Mouse (Mus musculus) kidney, postnatal 0 days (tissue): ENCODE measurements around the gene Atp1a1. TPM values are rescaled to one million over a fixed set of nuclear protein-coding genes. Genes with fewer than 3 reads are reported as not detected.

ENCODE experiments used
- ATAC-seq: fragments of 200-750 bp; cut with Nextera tagmentation; replicated peaks from 2 replicates; pipeline ENCODE4 v1.8.0; 2017; ENCODE audit warnings: low read depth, moderate number of reproducible peaks, moderate TSS enrichment, moderate library complexity; ENCODE audit not compliant: low FRiP score
- DNase-seq: peaks from one replicate; pipeline ENCODE4 v3.0.0-alpha.2; 2016; ENCODE audit warnings: low spot score
- H3K27ac ChIP-seq: fragments of 300-500 bp; sonication (generic); 2 replicates; pipeline ENCODE4 v1.5.1; 2014; ENCODE audit warnings: mild to moderate bottlenecking
- H3K27me3 ChIP-seq: fragments of 300-500 bp; sonication (generic); 2 replicates; pipeline ENCODE4 v1.6.1; 2014; ENCODE audit warnings: low read length, mixed read lengths; ENCODE audit not compliant: insufficient read depth
- H3K36me3 ChIP-seq: fragments of 300-500 bp; sonication (generic); 2 replicates; pipeline ENCODE4 v1.6.1; 2014; ENCODE audit warnings: low read length, mixed read lengths; ENCODE audit not compliant: insufficient read depth
- H3K4me1 ChIP-seq: fragments of 300-500 bp; sonication (generic); replicated peaks from 2 replicates; pipeline ENCODE4 v1.6.1; 2014; ENCODE audit warnings: antibody characterized with exemption, low read length, mixed read lengths; ENCODE audit not compliant: insufficient read depth
- H3K4me2 ChIP-seq: fragments of 300-500 bp; sonication (generic); 2 replicates; pipeline ENCODE4 v1.6.1; 2014; ENCODE audit warnings: mild to moderate bottlenecking, low read length, moderate library complexity, mixed read lengths
- H3K4me3 ChIP-seq: fragments of 300-500 bp; sonication (generic); replicated peaks from 2 replicates; pipeline ENCODE4 v1.5.1; 2014; ENCODE audit warnings: low read depth, low read length
- H3K9ac ChIP-seq: fragments of 300-500 bp; sonication (generic); 2 replicates; pipeline ENCODE4 v1.6.1; 2014; ENCODE audit warnings: low read depth, low read length
- H3K9me3 ChIP-seq: fragments of 300-500 bp; sonication (generic); replicated peaks from 2 replicates; pipeline ENCODE4 v1.6.1; 2016; ENCODE audit warnings: low read length, inconsistent platforms, mixed read lengths
- CTCF ChIP-seq: IDR thresholded peaks from 2 replicates; pipeline ENCODE4 v1.5.1; 2016; ENCODE audit warnings: antibody characterized with exemption, low read depth, mild to moderate bottlenecking, moderate library complexity
- WGBS: fragments of 180-500 bp; shearing (Covaris S2); extraction: QIAGEN DNeasy Blood & Tissue Kit; methylation state at CpG from one replicate; pipeline ENCODE4 v1.1.7; 2014; 5-methylcytosine and 5-hydroxymethylcytosine counted together
- polyA plus RNA-seq: library from polyadenylated mRNA; unstranded; fragments of >200 nt; fragmentation: Nextera tagmentation; extraction: Ambion mirVana; gene quantifications from 2 replicates; pipeline ENCODE4 v1.2.1, GENCODE M21; 2015

Gene Atp1a1
- polyA plus RNA-seq, 1 experiment from 2014 or later: 809 TPM

GRCm38 (mm10) chr3:101556712-101557111 is 47.8 kb downstream of the Atp1a1 start:
- DNase-seq (no peak), ATAC-seq (no peak)
- 90% methylated on average over 2 of the region's 2 CpGs for WGBS
- TF ChIP-seq CTCF: no peak
- no peaks in the 10 kb centered on the region for H3K36me3 ChIP-seq
- no peaks in the 10 kb centered on the region for H3K9me3 ChIP-seq
- no peak overlapping the region for H3K27ac ChIP-seq
- no peak overlapping the region for H3K4me2 ChIP-seq
- H3K27me3 ChIP-seq: no peaks in the 10 kb centered on the region
- H3K4me3 ChIP-seq: no peak overlapping the region
- no peaks in the 10 kb centered on the region for H3K4me1 ChIP-seq
- no peak overlapping the region for H3K9ac ChIP-seq

DNA sequence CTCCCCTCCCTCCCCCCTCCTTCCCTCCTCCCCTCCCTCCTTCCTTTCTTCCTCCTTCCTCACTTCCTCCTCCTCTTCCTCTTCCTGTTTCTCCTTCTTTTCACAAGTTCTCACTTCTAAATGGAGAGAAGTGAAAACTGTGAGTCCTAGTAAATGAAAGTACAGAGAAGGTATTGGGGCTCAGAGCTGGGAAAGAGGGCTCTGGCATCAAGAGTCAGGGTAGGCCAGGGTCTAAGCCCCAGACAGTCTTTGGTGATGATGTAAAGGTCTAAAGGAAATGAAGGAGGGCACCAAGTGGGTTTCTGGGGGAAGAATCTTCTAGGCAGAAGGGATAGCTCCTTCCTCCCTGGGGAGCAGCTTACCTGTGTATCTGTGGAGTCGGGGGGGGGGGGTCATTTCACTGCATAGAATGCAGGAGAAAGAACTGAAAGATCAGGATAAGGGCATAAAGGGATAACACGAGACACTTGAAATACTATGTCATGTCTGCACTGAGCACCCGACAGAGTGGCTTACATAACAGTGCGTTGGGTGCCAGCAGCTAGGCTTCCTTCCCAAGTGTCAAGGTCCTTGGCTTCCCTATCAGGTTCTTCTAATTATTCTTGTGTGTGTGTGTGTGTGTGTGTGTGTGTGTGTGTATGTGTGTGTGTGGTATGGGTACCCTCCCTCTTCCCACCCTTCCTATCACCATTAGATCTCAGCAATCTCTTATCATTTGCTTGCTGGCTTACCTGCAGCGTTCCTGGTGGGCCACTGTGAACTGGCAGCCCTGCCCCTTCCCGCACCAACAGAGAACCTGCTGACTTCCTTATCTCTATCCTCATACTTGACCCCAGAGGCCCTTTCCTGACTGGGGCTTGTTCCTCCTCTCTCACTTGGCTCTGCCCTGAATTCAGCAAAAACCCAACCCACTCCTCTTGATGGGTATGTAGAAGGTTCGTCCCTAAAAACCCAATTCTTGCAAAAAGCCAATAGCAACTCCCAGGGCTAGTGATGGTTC is 51.6 kb downstream of the Atp1a1 start:
- no peak overlapping the region for H3K9ac ChIP-seq
- ATAC-seq: no peak
- no peak for DNase-seq
- no peaks in the 10 kb centered on the region for H3K9me3 ChIP-seq
- no peak overlapping the region for H3K27ac ChIP-seq
- H3K4me1 ChIP-seq: no peaks in the 10 kb centered on the region
- 75% methylated on average over 7 of the region's 7 CpGs for WGBS
- H3K4me3 ChIP-seq: no peak overlapping the region
- TF ChIP-seq CTCF: no peak
- no peak overlapping the region for H3K4me2 ChIP-seq
- no peaks in the 10 kb centered on the region for H3K36me3 ChIP-seq
- no peaks in the 10 kb centered on the region for H3K27me3 ChIP-seq

DNA sequence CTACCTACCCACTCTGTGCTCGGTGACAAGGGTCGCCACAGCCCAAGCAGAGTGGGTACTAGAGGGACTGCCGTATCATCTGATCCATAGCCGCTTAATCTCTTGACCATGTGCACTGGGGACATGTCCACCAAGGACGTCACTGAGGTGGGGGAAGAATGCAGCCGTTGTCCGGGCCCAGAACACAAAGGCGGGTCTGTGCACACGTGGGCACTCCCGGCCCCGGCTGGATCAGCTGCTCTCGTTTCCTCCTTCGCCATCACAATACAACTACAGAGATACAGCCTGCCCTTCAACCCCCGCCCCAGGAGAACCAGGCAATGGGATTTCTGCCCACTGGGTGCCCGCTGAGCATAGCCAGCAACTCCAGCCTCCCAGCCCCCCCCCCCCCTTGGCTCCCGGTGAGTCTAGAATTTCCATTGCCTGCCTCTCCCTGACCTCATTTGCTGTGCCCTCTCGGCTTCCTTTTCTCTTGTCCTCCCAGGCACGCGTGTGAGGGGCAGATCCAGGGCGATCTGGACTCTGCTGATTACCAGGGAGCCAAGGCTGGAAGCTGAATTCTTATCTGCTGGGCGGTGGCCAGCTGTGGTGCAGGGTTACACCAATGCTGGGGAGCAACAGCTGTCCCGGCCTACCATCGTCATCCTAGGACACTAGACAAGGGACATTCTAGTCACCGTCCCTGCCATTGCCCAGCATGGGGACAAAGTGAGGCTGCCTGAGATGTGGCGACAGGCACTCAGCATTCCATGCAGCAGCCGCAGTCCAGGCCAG is 52.8 kb downstream of the Atp1a1 start:
- DNase-seq: peak; percentile 59
- Histone ChIP-seq H3K9me3 (no peaks in the 10 kb centered on the region), H3K27ac (0 out of 2 replicates have a peak overlapping the region, but pooled peaks have one; percentile 8), H3K9ac (no peak overlapping the region), H3K36me3 (no peaks in the 10 kb centered on the region), H3K27me3 (no peaks in the 10 kb centered on the region), H3K4me3 (no peak overlapping the region), H3K4me2 (no peak overlapping the region), H3K4me1 (no peaks in the 10 kb centered on the region)
- WGBS: 54% methylated on average over 26 of the region's 26 CpGs
- no peak for TF ChIP-seq CTCF
- peak; percentile 61; the same call in 1 of the 2 replicates for ATAC-seq

GRCm38 (mm10) chr3:101549749-101550148 is 54.7 kb downstream of the Atp1a1 start:
- no peak for DNase-seq
- H3K36me3 ChIP-seq: no peaks in the 10 kb centered on the region
- no peak for TF ChIP-seq CTCF
- no peak overlapping the region for H3K9ac ChIP-seq
- H3K27me3 ChIP-seq: no peaks in the 10 kb centered on the region
- 89% methylated on average over 5 of the region's 5 CpGs for WGBS
- no peaks in the 10 kb centered on the region for H3K9me3 ChIP-seq
- no peak overlapping the region for H3K27ac ChIP-seq
- no peak for ATAC-seq
- H3K4me1 ChIP-seq: no peaks in the 10 kb centered on the region
- no peak overlapping the region for H3K4me2 ChIP-seq
- no peak overlapping the region for H3K4me3 ChIP-seq

DNA sequence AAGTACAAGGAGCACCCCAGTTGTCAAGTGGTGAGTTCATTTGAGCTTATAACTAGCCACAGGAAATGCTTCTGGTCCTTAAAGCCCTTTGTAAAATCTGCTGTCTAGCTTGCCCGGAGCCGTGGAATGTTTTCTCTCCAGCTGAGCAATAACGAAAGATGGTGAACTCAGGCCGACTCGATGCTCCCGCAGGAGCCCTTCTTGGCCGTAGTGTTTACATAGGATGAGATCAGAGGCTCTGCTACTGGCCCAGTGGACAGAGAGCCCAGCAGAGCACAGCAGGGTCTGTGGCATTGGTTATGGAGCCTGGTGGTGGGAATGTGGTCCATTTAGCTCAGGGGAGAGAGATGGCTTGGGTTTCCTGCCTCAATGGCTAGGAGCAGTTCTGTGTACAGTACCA is 60.4 kb downstream of the Atp1a1 start:
- 14% methylated on average over 7 of the region's 7 CpGs for WGBS
- Histone ChIP-seq H3K9ac (no peak overlapping the region), H3K4me1 (no peaks in the 10 kb centered on the region), H3K27me3 (no peaks in the 10 kb centered on the region), H3K9me3 (no peaks in the 10 kb centered on the region), H3K27ac (no peak overlapping the region), H3K36me3 (no peaks in the 10 kb centered on the region), H3K4me2 (no peak overlapping the region), H3K4me3 (no peak overlapping the region)
- no peak for TF ChIP-seq CTCF
- peak; percentile 60 for DNase-seq
- no peak for ATAC-seq

DNA sequence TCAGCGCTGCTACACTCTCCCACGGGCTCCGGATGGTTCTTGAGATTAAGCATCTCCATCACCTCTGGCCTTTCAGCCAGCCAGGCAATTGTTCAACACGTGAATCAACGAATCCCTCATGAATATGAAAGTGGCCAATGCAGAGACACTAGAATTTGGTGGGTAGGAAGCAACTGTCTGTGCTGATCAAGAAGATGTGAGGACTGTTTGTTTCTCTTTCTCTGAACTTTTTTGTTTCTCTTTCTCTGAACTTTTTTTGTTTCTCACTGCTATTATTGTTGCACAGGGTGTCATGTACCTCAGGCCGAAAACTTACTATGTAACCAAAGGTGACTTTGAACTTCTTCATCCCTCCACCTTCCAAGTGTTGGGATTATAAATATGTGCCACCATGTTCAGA is 62.9 kb downstream of the Atp1a1 start:
- no peak overlapping the region for H3K4me2 ChIP-seq
- no peak for ATAC-seq

More for the DNA sequence above, 62.9 kb downstream of the Atp1a1 start:
- WGBS: 76% methylated on average over 6 of the region's 6 CpGs
- H3K4me3 ChIP-seq: no peak overlapping the region
- H3K9me3 ChIP-seq: no peaks in the 10 kb centered on the region
- DNase-seq: no peak
- no peaks in the 10 kb centered on the region for H3K27me3 ChIP-seq
- H3K9ac ChIP-seq: no peak overlapping the region
- H3K27ac ChIP-seq: no peak overlapping the region
- H3K4me1 ChIP-seq: no peaks in the 10 kb centered on the region
- H3K36me3 ChIP-seq: no peaks in the 10 kb centered on the region
- no peak for TF ChIP-seq CTCF
